Mouse (Mus musculus) brain, adult 10 weeks (tissue): Measurements from ENCODE around the gene Rufy1. TPM values are rescaled to one million over a fixed set of nuclear protein-coding genes. Genes with fewer than 3 reads are reported as not detected.

Source experiments
- polyA plus RNA-seq: library from polyadenylated mRNA; stranded (reverse); fragments of 350-450 nt; fragmentation: Illumina TruSeq; extraction: RNeasy Lipid Tissue Mini Kit (QIAGEN cat#74804); gene quantifications from one replicate; pipeline ENCODE4 v1.2.3, GENCODE M21; 2015; ENCODE audit warnings: low read depth, low replicate concordance

Gene Rufy1
- 31.6 TPM for polyA plus RNA-seq

GRCm38 (mm10) chr11:50430277-50431133 lies at the start of gene Rufy1:
Gene Rufy1 (minus strand): TSS chr11:50431125.

DNA sequence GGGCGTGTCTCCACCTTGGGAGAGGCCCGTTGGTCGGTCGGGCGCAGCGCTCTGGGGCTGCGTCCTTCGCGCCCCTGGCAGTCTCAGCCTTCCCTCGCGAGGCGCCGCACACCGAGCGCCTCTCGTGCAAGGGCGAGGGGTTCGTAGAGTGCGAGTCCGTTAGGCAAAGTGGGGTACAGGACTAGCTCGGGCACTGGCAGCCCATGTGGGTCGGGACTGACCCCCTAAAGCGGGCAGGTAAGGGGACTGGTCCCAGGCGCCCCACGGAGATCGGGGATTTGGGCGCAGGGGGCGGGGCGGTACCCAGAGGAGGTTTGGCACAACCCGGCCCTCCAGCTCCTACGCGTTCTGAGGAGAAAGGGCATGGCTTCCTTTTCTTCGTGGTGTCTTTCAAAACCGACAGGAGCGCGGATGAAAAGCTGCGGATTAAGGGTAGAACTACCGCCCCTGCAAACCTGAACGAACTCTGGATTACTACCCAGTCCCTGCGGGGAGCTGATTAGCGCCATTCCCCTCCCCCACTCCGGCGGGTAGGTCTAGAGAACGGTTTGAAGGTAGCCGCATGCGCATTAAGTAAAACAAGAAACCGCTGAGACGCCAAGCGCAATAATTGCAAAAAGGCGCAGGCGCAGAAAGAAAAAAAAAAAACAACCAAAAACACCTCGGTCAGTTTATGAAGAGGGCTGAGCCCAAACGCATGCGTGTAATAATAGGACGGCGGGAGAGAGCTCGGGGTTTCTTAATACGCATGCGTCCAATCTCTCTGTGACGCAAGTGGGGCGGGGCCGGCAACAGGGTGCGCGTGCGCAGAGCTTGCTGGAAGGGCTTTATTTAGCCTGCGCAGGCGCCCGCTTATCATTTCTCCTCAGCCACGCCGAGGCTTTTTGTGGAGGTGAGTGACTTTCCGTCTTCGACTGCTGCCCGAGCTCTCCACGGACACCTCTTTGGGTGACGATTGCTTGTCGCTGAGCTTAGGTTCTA lies 53.7 kb downstream of the Rufy1 start, which contains the start of gene Hnrnph1:
Gene Hnrnph1, plus strand, starts transcription at position 80 of the 981 bp plus-strand sequence.

DNA sequence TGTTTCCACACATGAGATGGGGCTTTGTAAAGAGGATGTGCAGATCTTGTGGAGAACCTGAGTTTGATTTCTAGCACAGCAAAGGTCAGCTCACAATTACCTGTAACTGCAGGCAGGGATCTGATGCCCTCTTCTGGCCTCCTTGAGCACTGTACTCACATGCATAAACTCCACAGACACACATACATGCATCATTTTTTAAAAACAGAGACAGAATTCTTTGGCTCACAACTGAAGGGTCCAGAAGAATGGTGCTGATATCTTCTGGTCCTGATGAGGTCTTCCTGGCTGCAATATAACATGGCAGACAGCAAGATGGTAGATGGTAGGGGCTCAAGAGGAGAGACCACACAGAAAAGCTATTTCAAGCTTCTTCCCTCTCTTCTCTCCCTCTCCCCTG lies 76.8 kb downstream of the Rufy1 start, which contains the start of gene Cby3:
Gene Cby3, plus strand, starts transcription at position 301 of the 400 bp plus-strand sequence.

Other genes starting within 250 kb of the Rufy1 start
- 470 TPM for gene Sqstm1, start 220.3 kb downstream of the Rufy1 start, polyA plus RNA-seq
- gene Mgat4b, start 220.2 kb downstream of the Rufy1 start, polyA plus RNA-seq = 44.2 TPM
- 7.8 TPM for gene Ltc4s, start 192.5 kb downstream of the Rufy1 start, polyA plus RNA-seq
- 5.5 TPM for gene Maml1, start 138.8 kb downstream of the Rufy1 start, polyA plus RNA-seq
- gene Canx, start 105.5 kb downstream of the Rufy1 start, polyA plus RNA-seq = 234 TPM
- gene Cby3, start 76.7 kb downstream of the Rufy1 start, polyA plus RNA-seq = not detected
- 285 TPM for gene Hnrnph1, start 54.1 kb downstream of the Rufy1 start, polyA plus RNA-seq
- gene Adamts2, start 171.0 kb upstream of the Rufy1 start, polyA plus RNA-seq = 6.4 TPM